Mouse (Mus musculus) midbrain, postnatal 0 days (tissue): Measurements from ENCODE around the gene Hdhd3. TPM values are rescaled to one million over a fixed set of nuclear protein-coding genes. Genes with fewer than 3 reads are reported as not detected.

ENCODE experiments used
- ATAC-seq: fragments of 200-750 bp; cut with Nextera tagmentation; 2 replicates; pipeline ENCODE4 v1.8.0; 2017; ENCODE audit warnings: moderate number of reproducible peaks, mild to moderate bottlenecking, moderate TSS enrichment, moderate library complexity; ENCODE audit not compliant: low FRiP score
- DNase-seq: peaks from one replicate; pipeline ENCODE4 v3.0.0-alpha.2; 2015; ENCODE audit warnings: low spot score
- H3K27ac ChIP-seq: fragments of 300-500 bp; sonication (generic); 2 replicates; pipeline ENCODE4 v1.5.1; 2014; ENCODE audit warnings: low read depth, mild to moderate bottlenecking, low read length, mixed read lengths
- H3K27me3 ChIP-seq: fragments of 300-500 bp; sonication (generic); 2 replicates; pipeline ENCODE4 v1.6.1; 2014; ENCODE audit warnings: low read length, control low read depth, mixed read lengths; ENCODE audit not compliant: insufficient read depth
- H3K36me3 ChIP-seq: fragments of 300-500 bp; sonication (generic); 2 replicates; pipeline ENCODE4 v1.6.1; 2014; ENCODE audit warnings: low read length, control low read depth, mixed read lengths; ENCODE audit not compliant: insufficient read depth
- H3K4me1 ChIP-seq: fragments of 300-500 bp; sonication (generic); 2 replicates; pipeline ENCODE4 v1.6.1; 2014; ENCODE audit warnings: mild to moderate bottlenecking, control low read depth, antibody characterized with exemption, low read length, mixed read lengths; ENCODE audit not compliant: insufficient read depth
- H3K4me2 ChIP-seq: fragments of 300-500 bp; sonication (generic); 2 replicates; pipeline ENCODE4 v1.6.1; 2014; ENCODE audit warnings: low read depth, mild to moderate bottlenecking, low read length, mixed read lengths; ENCODE audit not compliant: poor library complexity, severe bottlenecking
- H3K4me3 ChIP-seq: fragments of 300-500 bp; sonication (generic); 2 replicates; pipeline ENCODE4 v1.5.1; 2014; ENCODE audit warnings: low read depth, mild to moderate bottlenecking, low read length, moderate library complexity
- H3K9ac ChIP-seq: fragments of 300-500 bp; sonication (generic); replicated peaks from 2 replicates; pipeline ENCODE4 v1.6.1; 2014; ENCODE audit warnings: mild to moderate bottlenecking, low read length, moderate library complexity, mixed read lengths; ENCODE audit not compliant: poor library complexity, severe bottlenecking
- H3K9me3 ChIP-seq: fragments of 300-500 bp; sonication (generic); 2 replicates; pipeline ENCODE4 v1.6.1; 2016; ENCODE audit warnings: low read length, control low read depth
- CTCF ChIP-seq: IDR thresholded peaks from 2 replicates; pipeline ENCODE4 v1.5.1; 2016; ENCODE audit warnings: antibody characterized with exemption, mild to moderate bottlenecking
- WGBS: fragments of 180-500 bp; shearing (Covaris S2); extraction: QIAGEN DNeasy Blood & Tissue Kit; methylation state at CpG from one replicate; pipeline ENCODE4 v1.1.7; 2014; 5-methylcytosine and 5-hydroxymethylcytosine counted together
- polyA plus RNA-seq: library from polyadenylated mRNA; unstranded; fragments of >200 nt; fragmentation: Nextera tagmentation; extraction: Ambion mirVana; gene quantifications from 2 replicates; pipeline ENCODE4 v1.2.1, GENCODE M21; 2015
- total RNA-seq: library from RNA; depleted of rRNA; stranded (reverse); fragments of >200 nt; gene quantifications from 2 replicates; pipeline ENCODE4 v1.2.3, GENCODE M21; 2014

Hdhd3 gene
- total and polyA plus RNA-seq, 2 experiments from 2014 or later = 2.9 to 4.9 TPM

- H3K9me3 ChIP-seq = no peaks in the 10 kb centered on the region
- no peak for TF ChIP-seq CTCF
- no peak overlapping the region for H3K27ac ChIP-seq
- peaks cover 6% of the 10 kb centered on the region; the same call in 1 of the 2 replicates for H3K4me1 ChIP-seq
- no peak overlapping the region for H3K4me3 ChIP-seq
- peak; percentile 67 for DNase-seq
- H3K9ac ChIP-seq = no peak overlapping the region
- no peak for ATAC-seq
- no peaks in the 10 kb centered on the region for H3K27me3 ChIP-seq
- H3K36me3 ChIP-seq = peaks cover 17% of the 10 kb centered on the region
- H3K4me2 ChIP-seq = no peak overlapping the region
- WGBS = 52% methylated on average over 8 of the region's 8 CpGs
Measured at GRCm38 (mm10) chr4:62496815-62497214, 6.5 kb downstream of the Hdhd3 start.

- Histone ChIP-seq H3K9ac (no peak overlapping the region), H3K27me3 (no peaks in the 10 kb centered on the region), H3K36me3 (peaks cover 17% of the 10 kb centered on the region), H3K4me2 (no peak overlapping the region), H3K4me1 (0 out of 2 replicates have a peak, but pooled peaks cover under 1% of the 10 kb centered on the region), H3K9me3 (no peaks in the 10 kb centered on the region), H3K27ac (no peak overlapping the region), H3K4me3 (no peak overlapping the region)
- no peak for TF ChIP-seq CTCF
- ATAC-seq (no peak), DNase-seq (no peak)
- 77% methylated on average over 8 of the region's 8 CpGs for WGBS
Measured at GRCm38 (mm10) chr4:62495946-62496345, 7.3 kb downstream of the Hdhd3 start.

GRCm38 (mm10) chr4:62494230-62494629 lies 9.0 kb downstream of the Hdhd3 start:
- Histone ChIP-seq H3K4me3 (no peak overlapping the region), H3K27ac (no peak overlapping the region), H3K9ac (no peak overlapping the region), H3K9me3 (no peaks in the 10 kb centered on the region), H3K4me1 (no peaks in the 10 kb centered on the region), H3K4me2 (no peak overlapping the region), H3K27me3 (no peaks in the 10 kb centered on the region), H3K36me3 (peaks cover 14% of the 10 kb centered on the region; the same call in 1 of the 2 replicates)
- DNase-seq = no peak
- ATAC-seq = no peak
- WGBS = 64% methylated on average over 9 of the region's 9 CpGs
- TF ChIP-seq CTCF = no peak

- no peak overlapping the region for H3K4me2 ChIP-seq
Measured at GRCm38 (mm10) chr4:62492682-62493081, 10.6 kb downstream of the Hdhd3 start.

GRCm38 (mm10) chr4:62487914-62488313 lies 15.4 kb downstream of the Hdhd3 start:
- no peaks in the 10 kb centered on the region for H3K9me3 ChIP-seq
- H3K36me3 ChIP-seq = no peaks in the 10 kb centered on the region
- no peaks in the 10 kb centered on the region for H3K4me1 ChIP-seq
- H3K9ac ChIP-seq = no peak overlapping the region
- no peak overlapping the region for H3K27ac ChIP-seq
- 97% methylated on average over 2 of the region's 2 CpGs for WGBS
- no peak overlapping the region for H3K4me2 ChIP-seq
- no peak for ATAC-seq
- no peak overlapping the region for H3K4me3 ChIP-seq
- no peak for DNase-seq
- TF ChIP-seq CTCF = no peak
- H3K27me3 ChIP-seq = no peaks in the 10 kb centered on the region

More at GRCm38 (mm10) chr4:62492682-62493081, 10.6 kb downstream of the Hdhd3 start:
- Histone ChIP-seq H3K4me1 (no peaks in the 10 kb centered on the region), H3K27me3 (no peaks in the 10 kb centered on the region), H3K4me3 (no peak overlapping the region), H3K9ac (no peak overlapping the region), H3K36me3 (peaks cover 3% of the 10 kb centered on the region; the same call in 1 of the 2 replicates), H3K9me3 (no peaks in the 10 kb centered on the region), H3K27ac (no peak overlapping the region)
- TF ChIP-seq CTCF = no peak
- DNase-seq (no peak), ATAC-seq (no peak)
- WGBS = 85% methylated on average over 2 of the region's 2 CpGs

- H3K4me3 ChIP-seq = no peak overlapping the region
- H3K4me2 ChIP-seq = no peak overlapping the region
- H3K36me3 ChIP-seq = no peaks in the 10 kb centered on the region
- TF ChIP-seq CTCF = no peak
- no peaks in the 10 kb centered on the region for H3K4me1 ChIP-seq
- H3K27ac ChIP-seq = no peak overlapping the region
- no peaks in the 10 kb centered on the region for H3K27me3 ChIP-seq
- H3K9ac ChIP-seq = no peak overlapping the region
- 92% methylated on average over 5 of the region's 5 CpGs for WGBS
- no peaks in the 10 kb centered on the region for H3K9me3 ChIP-seq
- ATAC-seq (no peak), DNase-seq (no peak)
Measured at GRCm38 (mm10) chr4:62487172-62487571, 16.1 kb downstream of the Hdhd3 start.
